ENCODE assay signal across 9 mouse cellular contexts in genomic region chr13:13538585-13539300, GRCm38 (mm10). TPM values are rescaled to one million over a fixed set of nuclear protein-coding genes. Genes with fewer than 3 reads are reported as not detected.
A peak's percentile ranks its signal among the peaks of the same experiment; 100 is the strongest.
DNase-seq lines count a peak whose midpoint lies in the region; ATAC-seq and TF ChIP-seq lines count a peak whose summit lies in the region.
"Had no signal": no experiment of that assay in that cellular context is flagged by ENCODE, and none has a peak within 500 bp of the region (broad histone marks: within the 10 kb centered on the region; RNA-seq: fewer than 3 reads in every experiment).

No protein-coding gene starts in this region.

- DNase-seq in hindbrain, embryonic 11.5 days (ENCODE audit: low spot score): no peak
- DNase-seq in G1E (ENCODE audit: low spot score): peak; percentile 3
- peak; percentile 36 for DNase-seq in cerebellum, adult 8-10 months
- peak; percentile 82 for DNase-seq in heart, postnatal 0 days (ENCODE audit: low spot score)
- no peak for DNase-seq in liver, embryonic 14.5 days (ENCODE audit: low read depth in 3 of 3, low spot score in 3 of 3)
- no peak for DNase-seq in hindbrain, embryonic 10.5 days (ENCODE audit: low spot score)

- no peaks in the 10 kb centered on the region for H3K9me3 ChIP-seq in hindbrain, embryonic 16.5 days (ENCODE audit: control insufficient read depth, low read length)
- no peaks in the 10 kb centered on the region for H3K9me3 ChIP-seq in hindbrain, embryonic 11.5 days (ENCODE audit: control insufficient read depth, low read length)
- H3K9me3 ChIP-seq in G1E (replicated peaks): no peaks in the 10 kb centered on the region
- no peaks in the 10 kb centered on the region for H3K9me3 ChIP-seq in heart, postnatal 0 days (replicated peaks; ENCODE audit: control insufficient read depth, low read length)
- H3K9me3 ChIP-seq in liver, embryonic 14.5 days (ENCODE audit: control insufficient read depth, low read length): no peaks in the 10 kb centered on the region
- no peaks in the 10 kb centered on the region for H3K9me3 ChIP-seq in stomach, embryonic 14.5 days (ENCODE audit: control insufficient read depth, low read depth, low read length)
- H3K9me3 ChIP-seq in hindbrain, embryonic 10.5 days: 0 out of 2 replicates have a peak, but pooled peaks cover 4% of the 10 kb centered on the region
- H3K9me3 ChIP-seq: midbrain, embryonic 12.5 days had no signal

- WGBS in hindbrain, embryonic 16.5 days: 27% methylated on average over 4 of the region's 4 CpGs
- 59% methylated on average over 4 of the region's 4 CpGs for WGBS in hindbrain, embryonic 11.5 days
- 6% methylated on average over 4 of the region's 4 CpGs for WGBS in heart, postnatal 0 days
- 10% methylated on average over 4 of the region's 4 CpGs for WGBS in liver, embryonic 14.5 days (ENCODE audit: insufficient replicate concordance)
- 26% methylated on average over 4 of the region's 4 CpGs for WGBS in stomach, embryonic 14.5 days
- 54% methylated on average over 4 of the region's 4 CpGs for WGBS in hindbrain, embryonic 10.5 days

- TF ChIP-seq EP300 in heart, postnatal 0 days (IDR thresholded peaks at IDR 0.05; ENCODE audit: low read depth): no peak
- TF ChIP-seq EP300 in liver, embryonic 14.5 days (IDR thresholded peaks at IDR 0.05; ENCODE audit: low read depth): peak; percentile 23; the same call in 1 of the 2 replicates

- no peaks in the 10 kb centered on the region for H3K36me3 ChIP-seq in hindbrain, embryonic 16.5 days (ENCODE audit: control insufficient read depth, insufficient read depth, low read length)
- no peaks in the 10 kb centered on the region for H3K36me3 ChIP-seq in hindbrain, embryonic 11.5 days (ENCODE audit: control insufficient read depth, insufficient read depth, low read length)
- H3K36me3 ChIP-seq in G1E (replicated peaks): no peaks in the 10 kb centered on the region
- H3K36me3 ChIP-seq in heart, postnatal 0 days (replicated peaks; ENCODE audit: control insufficient read depth, insufficient read depth, low read length): no peaks in the 10 kb centered on the region
- H3K36me3 ChIP-seq in liver, embryonic 14.5 days (replicated peaks; ENCODE audit: control insufficient read depth, insufficient read depth, low read depth): no peaks in the 10 kb centered on the region
- H3K36me3 ChIP-seq in stomach, embryonic 14.5 days (ENCODE audit: control insufficient read depth, insufficient read depth, low read length): no peaks in the 10 kb centered on the region
- no peaks in the 10 kb centered on the region for H3K36me3 ChIP-seq in hindbrain, embryonic 10.5 days
- H3K36me3 ChIP-seq: midbrain, embryonic 12.5 days had no signal

- no peak overlapping the region for H3K4me2 ChIP-seq in hindbrain, embryonic 16.5 days (ENCODE audit: low read length)
- H3K4me2 ChIP-seq in hindbrain, embryonic 11.5 days (replicated peaks; ENCODE audit: low read depth, low read length): no peak overlapping the region
- no peak overlapping the region for H3K4me2 ChIP-seq in heart, postnatal 0 days (ENCODE audit: low read depth, low read length)
- H3K4me2 ChIP-seq in liver, embryonic 14.5 days (ENCODE audit: low read depth): no peak overlapping the region
- H3K4me2 ChIP-seq in stomach, embryonic 14.5 days (replicated peaks; ENCODE audit: low read depth, low read length): no peak overlapping the region
- H3K4me2 ChIP-seq: midbrain, embryonic 12.5 days had no signal

- no peak overlapping the region for H3K27ac ChIP-seq in hindbrain, embryonic 16.5 days (ENCODE audit: low read depth, low read length)
- no peak overlapping the region for H3K27ac ChIP-seq in hindbrain, embryonic 11.5 days (ENCODE audit: low read depth, low read length)
- peak overlapping the region; percentile 79 for H3K27ac ChIP-seq in heart, postnatal 0 days (ENCODE audit: low read depth)
- no peak overlapping the region for H3K27ac ChIP-seq in liver, embryonic 14.5 days
- no peak overlapping the region for H3K27ac ChIP-seq in stomach, embryonic 14.5 days (ENCODE audit: low read length)
- H3K27ac ChIP-seq in hindbrain, embryonic 10.5 days: no peak overlapping the region; the same call in 1 of the 2 replicates
- H3K27ac ChIP-seq: midbrain, embryonic 12.5 days had no signal

- no peaks in the 10 kb centered on the region for H3K27me3 ChIP-seq in hindbrain, embryonic 16.5 days (replicated peaks; ENCODE audit: control insufficient read depth, insufficient read depth, low read length)
- H3K27me3 ChIP-seq in hindbrain, embryonic 11.5 days (ENCODE audit: control insufficient read depth, insufficient read depth, low read length): no peaks in the 10 kb centered on the region
- peaks cover 3% of the 10 kb centered on the region; the same call in 1 of the 2 replicates for H3K27me3 ChIP-seq in G1E (ENCODE audit: insufficient read depth, low read length)
- H3K27me3 ChIP-seq in heart, postnatal 0 days (ENCODE audit: control insufficient read depth, insufficient read depth, low read length): no peaks in the 10 kb centered on the region
- H3K27me3 ChIP-seq in liver, embryonic 14.5 days (ENCODE audit: control insufficient read depth, insufficient read depth, low read length): no peaks in the 10 kb centered on the region
- H3K27me3 ChIP-seq in stomach, embryonic 14.5 days (ENCODE audit: control insufficient read depth, insufficient read depth, low read length): no peaks in the 10 kb centered on the region
- no peaks in the 10 kb centered on the region for H3K27me3 ChIP-seq in hindbrain, embryonic 10.5 days (ENCODE audit: insufficient read depth, poor library complexity, severe bottlenecking)
- H3K27me3 ChIP-seq: midbrain, embryonic 12.5 days had no signal

- H3K9ac ChIP-seq in hindbrain, embryonic 16.5 days (ENCODE audit: low read depth, low read length): no peak overlapping the region
- H3K9ac ChIP-seq in hindbrain, embryonic 11.5 days (ENCODE audit: low read depth, low read length): no peak overlapping the region
- H3K9ac ChIP-seq in heart, postnatal 0 days (replicated peaks; ENCODE audit: low read depth, low read length): no peak overlapping the region
- H3K9ac ChIP-seq in liver, embryonic 14.5 days (replicated peaks): no peak overlapping the region
- no peak overlapping the region for H3K9ac ChIP-seq in stomach, embryonic 14.5 days (replicated peaks; ENCODE audit: low read depth, low read length)
- H3K9ac ChIP-seq: midbrain, embryonic 12.5 days had no signal

- H3K4me1 ChIP-seq in hindbrain, embryonic 16.5 days (ENCODE audit: control insufficient read depth, insufficient read depth, low read depth, low read length): no peaks in the 10 kb centered on the region
- no peaks in the 10 kb centered on the region for H3K4me1 ChIP-seq in hindbrain, embryonic 11.5 days (replicated peaks; ENCODE audit: control insufficient read depth, insufficient read depth, low read length)
- H3K4me1 ChIP-seq in G1E (ENCODE audit: insufficient read depth, low read depth, low read length): no peaks in the 10 kb centered on the region
- H3K4me1 ChIP-seq in heart, postnatal 0 days (ENCODE audit: control insufficient read depth, insufficient read depth): peaks cover 10% of the 10 kb centered on the region
- H3K4me1 ChIP-seq in liver, embryonic 14.5 days (replicated peaks; ENCODE audit: control insufficient read depth in 2 of 2, insufficient read depth in 2 of 2, low read length in 1 of 2): no peaks in the 10 kb centered on the region
- H3K4me1 ChIP-seq in stomach, embryonic 14.5 days (ENCODE audit: control insufficient read depth, insufficient read depth, low read length): 0 out of 2 replicates have a peak, but pooled peaks cover 3% of the 10 kb centered on the region
- H3K4me1 ChIP-seq in hindbrain, embryonic 10.5 days (replicated peaks): no peaks in the 10 kb centered on the region
- H3K4me1 ChIP-seq: midbrain, embryonic 12.5 days had no signal

- peak; percentile 61; the same call in 1 of the 2 replicates for ATAC-seq in hindbrain, embryonic 16.5 days
- ATAC-seq in hindbrain, embryonic 11.5 days (ENCODE audit: low FRiP score): no peak
- peak; percentile 45 for ATAC-seq in G1E (ENCODE audit: extremely low read depth, insufficient number of reproducible peaks, low FRiP score, poor library complexity, severe bottlenecking)
- ATAC-seq in heart, postnatal 0 days (ENCODE audit: insufficient read depth, low read depth): peak; percentile 89
- peak; percentile 50; the same call in 1 of the 2 replicates for ATAC-seq in liver, embryonic 14.5 days (ENCODE audit: insufficient read depth)
- ATAC-seq in stomach, embryonic 14.5 days (ENCODE audit: insufficient number of reproducible peaks, insufficient read depth, low FRiP score, low read depth): 0 out of 2 replicates have a peak, but pooled peaks have one; percentile 58

- no peak overlapping the region for H3K4me3 ChIP-seq in hindbrain, embryonic 16.5 days (ENCODE audit: low read length)
- no peak overlapping the region for H3K4me3 ChIP-seq in hindbrain, embryonic 11.5 days (ENCODE audit: low read depth, low read length)
- no peak overlapping the region for H3K4me3 ChIP-seq in G1E (ENCODE audit: low read depth, low read length)
- no peak overlapping the region for H3K4me3 ChIP-seq in heart, postnatal 0 days (ENCODE audit: low read depth, low read length)
- no peak overlapping the region for H3K4me3 ChIP-seq in liver, embryonic 14.5 days (ENCODE audit: insufficient read depth in 1 of 2, low read depth in 2 of 2, low read length in 2 of 2)
- no peak overlapping the region for H3K4me3 ChIP-seq in stomach, embryonic 14.5 days (ENCODE audit: low read depth, low read length)
- H3K4me3 ChIP-seq in hindbrain, embryonic 10.5 days: no peak overlapping the region
- H3K4me3 ChIP-seq: midbrain, embryonic 12.5 days had no signal

- TF ChIP-seq CTCF in G1E (IDR thresholded peaks at IDR 0.05; ENCODE audit: low read depth, low read length): no peak
- TF ChIP-seq CTCF in heart, postnatal 0 days (IDR thresholded peaks at IDR 0.05; ENCODE audit: low read depth): no peak
- no peak for TF ChIP-seq CTCF in liver, embryonic 14.5 days (IDR thresholded peaks at IDR 0.05; ENCODE audit: low read depth)

RNA-seq across cellular contexts. Expression of gene Lyst, which starts 51.5 kb away (rescaled TPM):
- 4.1 and 4.2 TPM in 2 replicates for polyA plus RNA-seq in hindbrain, embryonic 16.5 days (2015; fragmentation: Nextera tagmentation; extraction: Ambion mirVana)
- polyA plus RNA-seq in hindbrain, embryonic 11.5 days (2014; fragmentation: Nextera tagmentation; extraction: Ambion mirVana): 1.9 and 4.7 TPM in 2 replicates
- 21.0 and 22.0 TPM in 2 replicates for total RNA-seq in G1E (2014; fragmentation: Nextera tagmentation)
- total RNA-seq in G1E (2017): 12.1 and 19.2 TPM in 2 replicates
- 0.40 and 0.57 TPM in 2 replicates for polyA plus RNA-seq in G1E (2012)
- 6.3 and 10.4 TPM in 2 replicates for total RNA-seq in heart, postnatal 0 days (2014; rRNA removed; ENCODE audit: low replicate concordance)
- polyA plus RNA-seq in heart, postnatal 0 days (2015; fragmentation: Nextera tagmentation; extraction: Ambion mirVana): 1.9 and 2.1 TPM in 2 replicates
- 1.4 and 1.8 TPM in 2 replicates for polyA plus RNA-seq in liver, embryonic 14.5 days (2012; rRNA removed)
- polyA plus RNA-seq in liver, embryonic 14.5 days (2014; fragmentation: Nextera tagmentation; extraction: Ambion mirVana): 2.1 and 2.3 TPM in 2 replicates
- 10.0 and 13.1 TPM in 2 replicates for polyA plus RNA-seq in stomach, embryonic 14.5 days (2014; fragmentation: Nextera tagmentation; extraction: Ambion mirVana)
- 3.3 and 4.0 TPM in 2 replicates for polyA plus RNA-seq in hindbrain, embryonic 10.5 days (2016; fragmentation: Nextera tagmentation; extraction: Ambion mirVana)

Comparison
In these comparisons a context has a peak if more than half of its experiments do, and no peak if none do; other contexts are left out.
1. DNase-seq: peak in G1E (single experiment), cerebellum, adult 8-10 months (single experiment) and heart, postnatal 0 days (single experiment); none in hindbrain, embryonic 11.5 days (single experiment), liver, embryonic 14.5 days (0 of 3) and hindbrain, embryonic 10.5 days (single experiment).